Mouse (Mus musculus): ENCODE data around the gene Macc1. TPM values are rescaled to one million over a fixed set of nuclear protein-coding genes. Genes with fewer than 3 reads are reported as not detected.

Gene Macc1
- polyA plus RNA-seq, 1 experiment: 0.83 TPM

- no peak for DNase-seq
- Histone ChIP-seq H3K4me3 (replicated peaks; ENCODE audit: extremely low read depth, low read depth, low read length) (no peak overlapping the region), H3K4me1 (ENCODE audit: control insufficient read depth, insufficient read depth, low read length) (no peaks in the 10 kb centered on the region)
- TF ChIP-seq CTCF (IDR thresholded peaks at IDR 0.05; ENCODE audit: insufficient read depth, low read length) (no peak), POLR2A (IDR thresholded peaks at IDR 0.05; ENCODE audit: borderline replicate concordance, extremely low read depth, low read depth, low read length) (no peak)
- 23% methylated on average over 1 of the region's 1 CpGs for whole genome bisulfite sequencing
Observed at GRCm38 (mm10) chr12:119454076-119454475, 140.0 kb downstream of the Macc1 start.

- 41% methylated on average over 2 of the region's 2 CpGs for WGBS
- no peaks in the 10 kb centered on the region for H3K4me1 ChIP-seq (ENCODE audit: control insufficient read depth, insufficient read depth, low read length)
- no peak overlapping the region for H3K4me3 ChIP-seq (replicated peaks; ENCODE audit: extremely low read depth, low read depth, low read length)
- DNase-seq: no peak
- no peak for TF ChIP-seq CTCF (IDR thresholded peaks at IDR 0.05; ENCODE audit: insufficient read depth, low read length)
- TF ChIP-seq POLR2A (IDR thresholded peaks at IDR 0.05; ENCODE audit: borderline replicate concordance, extremely low read depth, low read depth, low read length): no peak
Observed at GRCm38 (mm10) chr12:119464040-119464939, 150.2 kb downstream of the Macc1 start.

- Histone ChIP-seq H3K4me1 (ENCODE audit: control insufficient read depth, insufficient read depth, low read length) (no peaks in the 10 kb centered on the region), H3K4me3 (replicated peaks; ENCODE audit: extremely low read depth, low read depth, low read length) (no peak overlapping the region)
- 56% methylated on average over 1 of the region's 1 CpGs for WGBS
- no peak for DNase-seq
- TF ChIP-seq CTCF (IDR thresholded peaks at IDR 0.05; ENCODE audit: insufficient read depth, low read length): no peak
- no peak for TF ChIP-seq POLR2A (IDR thresholded peaks at IDR 0.05; ENCODE audit: borderline replicate concordance, extremely low read depth, low read depth, low read length)
Observed at GRCm38 (mm10) chr12:119464940-119465245, 150.8 kb downstream of the Macc1 start.

GRCm38 (mm10) chr12:119467656-119468055 is 153.6 kb downstream of the Macc1 start:
- 45% methylated on average over 1 of the region's 1 CpGs for WGBS
- no peak overlapping the region for H3K4me3 ChIP-seq (replicated peaks; ENCODE audit: extremely low read depth, low read depth, low read length)
- no peaks in the 10 kb centered on the region for H3K4me1 ChIP-seq (ENCODE audit: control insufficient read depth, insufficient read depth, low read length)
- no peak for TF ChIP-seq CTCF (IDR thresholded peaks at IDR 0.05; ENCODE audit: insufficient read depth, low read length)
- no peak for TF ChIP-seq POLR2A (IDR thresholded peaks at IDR 0.05; ENCODE audit: borderline replicate concordance, extremely low read depth, low read depth, low read length)
- DNase-seq: no peak

- DNase-seq: no peak
- no peak for TF ChIP-seq POLR2A (IDR thresholded peaks at IDR 0.05; ENCODE audit: borderline replicate concordance, extremely low read depth, low read depth, low read length)
- no peak for TF ChIP-seq CTCF (IDR thresholded peaks at IDR 0.05; ENCODE audit: insufficient read depth, low read length)
- H3K4me1 ChIP-seq (ENCODE audit: control insufficient read depth, insufficient read depth, low read length): no peaks in the 10 kb centered on the region
- no peak overlapping the region for H3K4me3 ChIP-seq (replicated peaks; ENCODE audit: extremely low read depth, low read depth, low read length)
Observed at GRCm38 (mm10) chr12:119470260-119470659, 156.2 kb downstream of the Macc1 start.

- Histone ChIP-seq H3K4me1 (ENCODE audit: control insufficient read depth, insufficient read depth, low read length) (no peaks in the 10 kb centered on the region), H3K4me3 (replicated peaks; ENCODE audit: extremely low read depth, low read depth, low read length) (no peak overlapping the region)
- no peak for TF ChIP-seq POLR2A (IDR thresholded peaks at IDR 0.05; ENCODE audit: borderline replicate concordance, extremely low read depth, low read depth, low read length)
- no peak for TF ChIP-seq CTCF (IDR thresholded peaks at IDR 0.05; ENCODE audit: insufficient read depth, low read length)
- 51% methylated on average over 2 of the region's 2 CpGs for WGBS
- DNase-seq: no peak
Observed at GRCm38 (mm10) chr12:119483296-119483695, 169.2 kb downstream of the Macc1 start.

- DNase-seq: no peak
- no peaks in the 10 kb centered on the region for H3K4me1 ChIP-seq (ENCODE audit: control insufficient read depth, insufficient read depth, low read length)
- 74% methylated on average over 5 of the region's 5 CpGs for WGBS
- TF ChIP-seq CTCF (IDR thresholded peaks at IDR 0.05; ENCODE audit: insufficient read depth, low read length) (no peak), POLR2A (IDR thresholded peaks at IDR 0.05; ENCODE audit: borderline replicate concordance, extremely low read depth, low read depth, low read length) (no peak)
- no peak overlapping the region for H3K4me3 ChIP-seq (replicated peaks; ENCODE audit: extremely low read depth, low read depth, low read length)
Observed at GRCm38 (mm10) chr12:119483922-119484631, 170.0 kb downstream of the Macc1 start.

GRCm38 (mm10) chr12:119511145-119511544 is 197.1 kb downstream of the Macc1 start:
- H3K4me3 ChIP-seq (replicated peaks; ENCODE audit: extremely low read depth, low read depth, low read length): no peak overlapping the region
- no peaks in the 10 kb centered on the region for H3K4me1 ChIP-seq (ENCODE audit: control insufficient read depth, insufficient read depth, low read length)
- DNase-seq: no peak
- TF ChIP-seq CTCF (IDR thresholded peaks at IDR 0.05; ENCODE audit: insufficient read depth, low read length) (no peak), POLR2A (IDR thresholded peaks at IDR 0.05; ENCODE audit: borderline replicate concordance, extremely low read depth, low read depth, low read length) (no peak)

Other genes starting within 250 kb of the Macc1 start
- gene Itgb8, start 75.5 kb upstream of the Macc1 start, polyA plus RNA-seq (2012; rRNA removed): 0.37 and 0.41 TPM in 2 replicates

Data from lung, adult 2 months (tissue).